Mouse (Mus musculus) CH12.LX (cell line): Measurements from ENCODE around the gene Ppih. TPM values are rescaled to one million over a fixed set of nuclear protein-coding genes. Genes with fewer than 3 reads are reported as not detected.

Experiments used
- DNase-seq: peaks from one replicate; pipeline ENCODE4 v3.0.0-alpha.2; 2013; ENCODE audit errors: extremely low read depth
- H3K27ac ChIP-seq: 2 replicates; pipeline ENCODE4 v1.5.1; 2012; ENCODE audit warnings: low read depth, mild to moderate bottlenecking, control low read depth, moderate library complexity; ENCODE audit not compliant: insufficient read depth
- H3K27me3 ChIP-seq: replicated peaks from 2 replicates; pipeline ENCODE3; 2012; ENCODE audit warnings: inconsistent platforms
- H3K36me3 ChIP-seq, 2 experiments: replicated peaks in 1 of 2; 2 replicates each; pipeline versions ENCODE3 to v1.6.1; 2012; ENCODE audit warnings: inconsistent platforms in 1 of 2, low read length in 1 of 2, mild to moderate bottlenecking in 1 of 2, mixed read lengths in 1 of 2, moderate library complexity in 1 of 2; ENCODE audit not compliant: control insufficient read depth in 1 of 2, insufficient read depth in 1 of 2
- H3K4me1 ChIP-seq, 2 experiments: 2 replicates each; pipeline ENCODE4 v1.6.1; 2012; ENCODE audit warnings: inconsistent platforms in 1 of 2, moderate library complexity in 1 of 2; ENCODE audit not compliant: insufficient read depth in 2 of 2, control insufficient read depth in 1 of 2
- H3K4me2 ChIP-seq: 2 replicates; pipeline ENCODE4 v1.6.1; 2012; ENCODE audit warnings: low read depth, mild to moderate bottlenecking, control low read depth; ENCODE audit not compliant: poor library complexity, insufficient read depth, severe bottlenecking
- H3K4me3 ChIP-seq, 3 experiments: fragments of 150-350 bp in 1 of 3; sonication (generic) in 1 of 3; replicated peaks in 1 of 3; 2 replicates each; pipeline versions ENCODE3 to v1.5.1; 2011 to 2012; ENCODE audit warnings: low read depth in 2 of 3, low read length in 2 of 3, mild to moderate bottlenecking in 2 of 3, moderate library complexity in 2 of 3, control low read depth in 1 of 3, improper control_type of control experiment in 1 of 3, inconsistent platforms in 1 of 3, mixed read lengths in 1 of 3; ENCODE audit not compliant: poor library complexity in 1 of 3
- H3K79me2 ChIP-seq: replicated peaks from 2 replicates; pipeline ENCODE4 v1.6.1; 2012; ENCODE audit warnings: mild to moderate bottlenecking, moderate library complexity; ENCODE audit not compliant: control insufficient read depth, poor library complexity, insufficient read depth, severe bottlenecking; ENCODE audit errors: extremely low read depth
- H3K9ac ChIP-seq: 2 replicates; pipeline ENCODE4 v1.6.1; 2012; ENCODE audit warnings: low read depth, mild to moderate bottlenecking, control low read depth, moderate library complexity; ENCODE audit not compliant: insufficient read depth
- H3K9me3 ChIP-seq: replicated peaks from 2 replicates; pipeline ENCODE3; 2012; ENCODE audit warnings: low read length, inconsistent platforms, mixed read lengths
- BHLHE40 ChIP-seq: IDR thresholded peaks from 2 replicates; pipeline ENCODE4 v1.6.1; 2011; ENCODE audit warnings: mild to moderate bottlenecking, low read depth, low read length, improper control_type of control experiment
- CHD1 ChIP-seq: IDR thresholded peaks from 2 replicates; pipeline ENCODE4 v1.6.1; 2012; ENCODE audit warnings: low read depth, low read length, improper control_type of control experiment, inconsistent platforms
- CHD2 ChIP-seq: IDR thresholded peaks from 2 replicates; pipeline ENCODE4 v1.6.1; 2011; ENCODE audit warnings: low read length, improper control_type of control experiment
- ELF1 ChIP-seq: IDR thresholded peaks from 2 replicates; pipeline ENCODE4 v1.6.1; 2014; ENCODE audit warnings: low read depth, mild to moderate bottlenecking, inconsistent platforms, low read length, improper control_type of control experiment
- EP300 ChIP-seq: IDR thresholded peaks from 2 replicates; pipeline ENCODE4 v1.6.1; 2011; ENCODE audit warnings: low read length, improper control_type of control experiment
- IRF4 ChIP-seq: IDR thresholded peaks from 2 replicates; pipeline ENCODE4 v1.6.1; 2014; ENCODE audit warnings: low read depth, mild to moderate bottlenecking, inconsistent platforms, low read length, improper control_type of control experiment
- JUND ChIP-seq: conservative IDR thresholded peaks from 2 replicates; pipeline ENCODE4 v1.6.1; 2011; ENCODE audit warnings: low read depth, low read length, improper control_type of control experiment
- MAFK ChIP-seq: IDR thresholded peaks from 2 replicates; pipeline ENCODE4 v1.6.1; 2011; ENCODE audit warnings: low read length, improper control_type of control experiment; ENCODE audit not compliant: insufficient replicate concordance
- MEF2A ChIP-seq: IDR thresholded peaks from 2 replicates; pipeline ENCODE4 v1.6.1; 2014; ENCODE audit warnings: low read depth, mild to moderate bottlenecking, inconsistent platforms, low read length, improper control_type of control experiment, borderline replicate concordance
- MXI1 ChIP-seq: IDR thresholded peaks from 2 replicates; pipeline ENCODE4 v1.6.1; 2011; ENCODE audit warnings: mild to moderate bottlenecking, low read depth, low read length, improper control_type of control experiment
- MYC ChIP-seq: IDR thresholded peaks from 2 replicates; pipeline ENCODE4 v1.6.1; 2011; ENCODE audit warnings: low read depth, mild to moderate bottlenecking, improper control_type of control experiment, low read length
- NELFE ChIP-seq: IDR thresholded peaks from 2 replicates; pipeline ENCODE4 v1.6.1; 2011; ENCODE audit warnings: low read depth, low read length, improper control_type of control experiment
- POLR2A ChIP-seq: IDR thresholded peaks from 2 replicates; pipeline ENCODE4 v1.6.1; 2011; ENCODE audit warnings: low read depth, mild to moderate bottlenecking, improper control_type of control experiment, low read length
- RCOR1 ChIP-seq: conservative IDR thresholded peaks from 2 replicates; pipeline ENCODE4 v1.6.1; 2012; ENCODE audit warnings: low read depth, mild to moderate bottlenecking, inconsistent platforms, low read length, improper control_type of control experiment
- SMC3 ChIP-seq: IDR thresholded peaks from 2 replicates; pipeline ENCODE4 v1.6.1; 2011; ENCODE audit warnings: low read depth, low read length, improper control_type of control experiment
- USF1 ChIP-seq: IDR thresholded peaks from 2 replicates; pipeline ENCODE4 v1.6.1; 2014; ENCODE audit warnings: low read depth, mild to moderate bottlenecking, inconsistent platforms, low read length, improper control_type of control experiment
- ZKSCAN1 ChIP-seq: IDR thresholded peaks from 2 replicates; pipeline ENCODE4 v1.6.1; 2012; ENCODE audit warnings: low read depth, inconsistent platforms, low read length, improper control_type of control experiment, borderline replicate concordance
- ZMIZ1 ChIP-seq: IDR thresholded peaks from 2 replicates; pipeline ENCODE4 v1.6.1; 2012; ENCODE audit warnings: low read depth, mild to moderate bottlenecking, inconsistent platforms, low read length, improper control_type of control experiment
- ZNF384 ChIP-seq: IDR thresholded peaks from 2 replicates; pipeline ENCODE4 v1.6.1; 2012; ENCODE audit warnings: low read depth, low read length, improper control_type of control experiment, inconsistent platforms
- dilution Hi-C: fragments of 300-500 bp; cut with MboI; formaldehyde crosslinking; loops from 2 replicates; pipeline ENCODE4 v1.14.3; 2020; ENCODE audit warnings: low sequenced_read_pairs; ENCODE audit not compliant: extremely low pct_unique_long_range_greater_than_20kb, extremely low pct_ligation_motif_present
- in situ Hi-C: fragments of 300-500 bp; cut with MboI; formaldehyde crosslinking; loops from 3 replicates; pipeline ENCODE4 v1.14.3; 2019; ENCODE audit warnings: low sequenced_read_pairs, low pct_ligation_motif_present, low pct_unique_long_range_greater_than_20kb, mixed read lengths
- polyA plus RNA-seq: library from polyadenylated mRNA; unstranded; fragments of >175 nt; gene quantifications from 2 replicates; pipeline ENCODE4 v1.2.1, GENCODE M21; 2012; ENCODE audit warnings: low read depth; ENCODE audit not compliant: insufficient read length
- total RNA-seq, 2 experiments: library from RNA; depleted of rRNA; stranded (reverse); fragments of 300-350 nt in 1 of 2; fragments of >200 nt in 1 of 2; gene quantifications; 2 replicates each; pipeline ENCODE4 v1.2.3; 2012 to 2014

The Ppih gene
- total and polyA plus RNA-seq, 3 experiments: 125 to 179 (median 132) TPM

GRCm38 (mm10) chr4:119366758-119367526 lies 46.6 kb upstream of the Ppih start:
- Histone ChIP-seq H3K79me2 (no peaks in the 10 kb centered on the region), H3K27me3 (no peaks in the 10 kb centered on the region), H3K27ac (no peak overlapping the region), H3K4me3 (no peak overlapping the region), H3K4me2 (no peak overlapping the region), H3K4me1 (peaks cover 0 to 9% of the 10 kb centered on the region in 2 experiments; a peak in 2 of 4 replicates), H3K9me3 (peaks cover 3% of the 10 kb centered on the region), H3K36me3 (no peaks in the 10 kb centered on the region), H3K9ac (no peak overlapping the region)
- dilution Hi-C loops: no loop called here
- in situ Hi-C loops: no loop called here
- no peak for DNase-seq
- TF ChIP-seq CHD1 (no peak), MAFK (peak; percentile 92), ZNF384 (peak; percentile 18; the same call in 1 of the 2 replicates)

GRCm38 (mm10) chr4:119362231-119362630 lies 41.9 kb upstream of the Ppih start:
- in situ Hi-C loops: no loop called here
- Histone ChIP-seq H3K4me3 (no peak overlapping the region), H3K9me3 (no peaks in the 10 kb centered on the region), H3K27me3 (no peaks in the 10 kb centered on the region)
- TF ChIP-seq ZKSCAN1: no peak
- TF ChIP-seq CHD1: no peak
- no peak for TF ChIP-seq USF1
- TF ChIP-seq ELF1: no peak
- TF ChIP-seq ZMIZ1: no peak
- TF ChIP-seq, all 38 proteins: peak for 0
- H3K4me2 ChIP-seq: no peak overlapping the region
- no peak overlapping the region for H3K27ac ChIP-seq
- no peak for DNase-seq
- no peaks in the 10 kb centered on the region for H3K79me2 ChIP-seq
- no peak overlapping the region for H3K9ac ChIP-seq
- peaks cover 0 to 6% of the 10 kb centered on the region in 2 experiments; a peak in 2 of 4 replicates for H3K4me1 ChIP-seq
- H3K36me3 ChIP-seq: no peaks in the 10 kb centered on the region
- dilution Hi-C loops: no loop called here

GRCm38 (mm10) chr4:119359196-119359971 lies 39.0 kb upstream of the Ppih start:
- no peak for DNase-seq
- H3K4me3 ChIP-seq: no peak overlapping the region
- H3K4me2 ChIP-seq: no peak overlapping the region

More at GRCm38 (mm10) chr4:119359196-119359971, 39.0 kb upstream of the Ppih start:
- H3K36me3 ChIP-seq: no peaks in the 10 kb centered on the region
- no peak overlapping the region for H3K9ac ChIP-seq
- in situ Hi-C loops (no loop called here), dilution Hi-C loops (no loop called here)
- H3K9me3 ChIP-seq: no peaks in the 10 kb centered on the region
- H3K27ac ChIP-seq: no peak overlapping the region
- no peaks in the 10 kb centered on the region; a peak in 1 of 4 replicates for H3K4me1 ChIP-seq
- H3K27me3 ChIP-seq: no peaks in the 10 kb centered on the region
- no peaks in the 10 kb centered on the region for H3K79me2 ChIP-seq
- no peak for TF ChIP-seq NELFE
- no peak for TF ChIP-seq BHLHE40
- no peak for TF ChIP-seq POLR2A
- TF ChIP-seq CHD1: no peak
- no peak for TF ChIP-seq RCOR1
- no peak for TF ChIP-seq CHD2
- no peak for TF ChIP-seq ELF1
- TF ChIP-seq MYC: no peak
- TF ChIP-seq IRF4: no peak
- TF ChIP-seq MEF2A: no peak
- TF ChIP-seq JUND: no peak
- TF ChIP-seq MXI1: no peak
- TF ChIP-seq SMC3: no peak
- no peak for TF ChIP-seq USF1
- no peak for TF ChIP-seq MAFK
- TF ChIP-seq EP300: no peak
- no peak for TF ChIP-seq ZMIZ1
